Mouse (Mus musculus) limb, embryonic 15.5 days (tissue): ENCODE results near the gene Sars2. TPM values are rescaled to one million over a fixed set of nuclear protein-coding genes. Genes with fewer than 3 reads are reported as not detected.
A peak's percentile ranks its signal among the peaks of the same experiment; 100 is the strongest.

Source experiments
- ATAC-seq: fragments of 200-750 bp; cut with Nextera tagmentation; 2 replicates; pipeline ENCODE4 v1.8.0; 2017; ENCODE audit warnings: low read depth, moderate TSS enrichment; ENCODE audit not compliant: insufficient number of reproducible peaks, low FRiP score, low TSS enrichment
- H3K27ac ChIP-seq: fragments of 300-500 bp; sonication (generic); 2 replicates; pipeline ENCODE4 v1.5.1; 2015; ENCODE audit warnings: moderate library complexity, mild to moderate bottlenecking, inconsistent platforms
- H3K27me3 ChIP-seq: fragments of 300-500 bp; sonication (generic); 2 replicates; pipeline ENCODE4 v1.6.1; 2015; ENCODE audit warnings: inconsistent platforms
- H3K36me3 ChIP-seq: fragments of 300-500 bp; sonication (generic); 2 replicates; pipeline ENCODE4 v1.6.1; 2015; ENCODE audit warnings: inconsistent platforms
- H3K4me1 ChIP-seq: fragments of 300-500 bp; sonication (generic); 2 replicates; pipeline ENCODE4 v1.6.1; 2015; ENCODE audit warnings: inconsistent platforms
- H3K4me2 ChIP-seq: fragments of 300-500 bp; sonication (generic); 2 replicates; pipeline ENCODE4 v1.6.1; 2015; ENCODE audit warnings: mild to moderate bottlenecking, inconsistent platforms
- H3K4me3 ChIP-seq: fragments of 300-500 bp; sonication (generic); 2 replicates; pipeline ENCODE4 v1.5.1; 2015; ENCODE audit warnings: mild to moderate bottlenecking, inconsistent platforms
- H3K9ac ChIP-seq: fragments of 300-500 bp; sonication (generic); 2 replicates; pipeline ENCODE4 v1.6.1; 2015; ENCODE audit warnings: inconsistent platforms
- H3K9me3 ChIP-seq: fragments of 300-500 bp; sonication (generic); 2 replicates; pipeline ENCODE4 v1.6.1; 2016; ENCODE audit warnings: inconsistent platforms
- WGBS: fragments of 180-500 bp; shearing (Covaris S2); methylation state at CpG from one replicate; pipeline ENCODE4 v1.1.7; 2015; 5-methylcytosine and 5-hydroxymethylcytosine counted together
- polyA plus RNA-seq: library from polyadenylated mRNA; unstranded; fragments of >200 nt; fragmentation: Nextera tagmentation; extraction: Ambion mirVana; gene quantifications from 2 replicates; pipeline ENCODE4 v1.2.1, GENCODE M21; 2015

Sars2 gene
- polyA plus RNA-seq, 1 experiment from 2014 or later: 20.1 TPM

GRCm38 (mm10) chr7:28785161-28785560 is 43.4 kb downstream of the Sars2 start:
- Histone ChIP-seq H3K36me3 (peaks cover 53% of the 10 kb centered on the region), H3K27ac (no peak overlapping the region)
- WGBS: 67% methylated on average over 5 of the region's 5 CpGs

GRCm38 (mm10) chr7:28787884-28788283 is 46.1 kb downstream of the Sars2 start:
- 88% methylated on average over 9 of the region's 9 CpGs for WGBS
- Histone ChIP-seq H3K4me2 (no peak overlapping the region), H3K9me3 (no peaks in the 10 kb centered on the region), H3K4me3 (no peak overlapping the region), H3K4me1 (peaks cover 27% of the 10 kb centered on the region), H3K27me3 (no peaks in the 10 kb centered on the region), H3K9ac (no peak overlapping the region), H3K27ac (no peak overlapping the region; the same call in 1 of the 2 replicates), H3K36me3 (peaks cover 42% of the 10 kb centered on the region)
- ATAC-seq: no peak

More at GRCm38 (mm10) chr7:28785161-28785560, 43.4 kb downstream of the Sars2 start:
- no peak for ATAC-seq
- Histone ChIP-seq H3K4me1 (peaks cover 25% of the 10 kb centered on the region), H3K4me2 (no peak overlapping the region), H3K9ac (no peak overlapping the region), H3K9me3 (no peaks in the 10 kb centered on the region), H3K4me3 (no peak overlapping the region), H3K27me3 (no peaks in the 10 kb centered on the region)

GRCm38 (mm10) chr7:28788307-28789195 is 46.8 kb downstream of the Sars2 start, which contains the start of gene Rinl:
Rinl (plus strand) TSS chr7:28788969.
- H3K9ac ChIP-seq: no peak within 1 kb of the TSS
- peak within 1 kb of the TSS; percentile 40 for H3K27ac ChIP-seq
- no peaks in the 10 kb centered on the region for H3K9me3 ChIP-seq
- H3K36me3 ChIP-seq: peaks cover 39% of the 10 kb centered on the region
- H3K4me2 ChIP-seq: no peak within 1 kb of the TSS
- no peaks in the 10 kb centered on the region for H3K27me3 ChIP-seq
- WGBS: 53% methylated on average over 5 of the region's 5 CpGs
- H3K4me1 ChIP-seq: peaks cover 27% of the 10 kb centered on the region
- ATAC-seq: no peak
- no peak within 1 kb of the TSS for H3K4me3 ChIP-seq

- Histone ChIP-seq H3K9ac (no peak overlapping the region), H3K4me3 (no peak overlapping the region), H3K9me3 (no peaks in the 10 kb centered on the region), H3K4me1 (peaks cover 27% of the 10 kb centered on the region), H3K27ac (peak overlapping the region; percentile 40), H3K36me3 (peaks cover 32% of the 10 kb centered on the region), H3K27me3 (no peaks in the 10 kb centered on the region), H3K4me2 (no peak overlapping the region)
- ATAC-seq: no peak
- WGBS: 42% methylated on average over 3 of the region's 3 CpGs
Measured at GRCm38 (mm10) chr7:28789235-28789634, 47.4 kb downstream of the Sars2 start.

DNA sequence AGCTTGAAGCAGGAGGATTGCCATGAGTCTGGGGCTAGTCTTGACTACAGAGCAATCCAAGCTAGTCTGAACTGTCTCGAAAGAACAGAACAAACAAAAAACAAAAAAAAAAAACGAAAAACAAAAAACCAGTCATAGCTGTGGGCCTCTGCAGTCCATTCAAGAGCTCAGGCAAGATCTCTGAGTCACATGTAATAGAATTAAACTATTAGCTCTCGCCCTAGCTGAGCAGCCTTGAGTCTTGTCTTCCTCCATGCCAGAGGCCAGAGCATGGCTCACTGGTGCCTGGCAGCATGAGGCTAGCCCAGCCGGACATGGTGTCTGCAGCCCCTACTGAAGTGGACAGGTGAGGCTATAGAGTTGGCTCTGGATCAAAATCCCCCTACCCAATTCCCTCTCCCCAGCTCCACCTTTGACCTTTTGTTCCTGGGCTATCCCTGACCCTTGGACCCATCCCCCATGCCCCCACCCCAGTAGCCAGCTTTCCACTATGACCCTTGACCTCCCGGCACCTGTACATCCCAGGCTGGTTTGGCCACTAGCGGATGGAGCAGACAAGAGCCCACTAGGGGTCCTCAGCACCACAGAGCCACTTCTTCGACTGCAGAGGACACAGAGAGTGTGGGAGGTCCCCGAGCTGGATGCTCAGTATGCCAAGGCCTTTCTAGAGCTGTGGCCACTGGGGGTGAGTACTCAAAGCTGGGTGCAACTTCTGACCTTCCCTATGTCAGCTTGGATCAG is 48.4 kb downstream of the Sars2 start:
- Histone ChIP-seq H3K4me1 (peaks cover 27% of the 10 kb centered on the region), H3K27ac (peak overlapping the region; percentile 40)
- 54% methylated on average over 8 of the region's 8 CpGs for WGBS

DNA sequence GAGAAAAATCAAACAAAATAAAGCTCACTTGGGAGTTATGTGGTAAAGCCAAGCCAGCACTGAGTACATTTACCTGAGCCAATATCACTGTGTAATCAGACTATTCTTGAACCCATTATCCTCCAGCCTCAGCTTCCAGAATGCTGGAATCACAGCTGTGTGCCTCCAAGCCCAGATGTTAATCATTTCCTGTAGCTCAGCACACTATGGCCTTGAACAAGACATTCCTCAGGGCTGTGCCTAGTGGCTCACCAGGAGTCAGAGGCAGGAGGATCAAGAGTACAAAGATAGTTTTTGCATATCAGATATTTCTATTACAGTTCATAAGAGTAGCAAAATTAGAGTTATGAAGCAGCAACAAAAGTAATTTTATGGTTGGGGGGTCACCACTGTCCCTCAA is 49.9 kb downstream of the Sars2 start:
- Histone ChIP-seq H3K36me3 (peaks cover 13% of the 10 kb centered on the region), H3K9ac (no peak overlapping the region), H3K4me3 (no peak overlapping the region), H3K4me1 (peaks cover 35% of the 10 kb centered on the region), H3K9me3 (no peaks in the 10 kb centered on the region), H3K4me2 (no peak overlapping the region), H3K27me3 (no peaks in the 10 kb centered on the region), H3K27ac (no peak overlapping the region)
- ATAC-seq: no peak

More for the DNA sequence above, 48.4 kb downstream of the Sars2 start:
- Histone ChIP-seq H3K9ac (no peak overlapping the region), H3K4me3 (no peak overlapping the region), H3K9me3 (no peaks in the 10 kb centered on the region), H3K36me3 (peaks cover 25% of the 10 kb centered on the region), H3K27me3 (no peaks in the 10 kb centered on the region), H3K4me2 (no peak overlapping the region)
- ATAC-seq: no peak

- no peaks in the 10 kb centered on the region for H3K9me3 ChIP-seq
- no peak overlapping the region for H3K9ac ChIP-seq
- H3K27me3 ChIP-seq: no peaks in the 10 kb centered on the region
- peaks cover 4% of the 10 kb centered on the region for H3K36me3 ChIP-seq
- no peak overlapping the region for H3K4me3 ChIP-seq
- H3K4me1 ChIP-seq: peaks cover 39% of the 10 kb centered on the region
- no peak overlapping the region for H3K4me2 ChIP-seq
- no peak overlapping the region for H3K27ac ChIP-seq
- WGBS: 76% methylated on average over 14 of the region's 14 CpGs
- ATAC-seq: no peak
Measured at GRCm38 (mm10) chr7:28792391-28793185, 50.8 kb downstream of the Sars2 start.

DNA sequence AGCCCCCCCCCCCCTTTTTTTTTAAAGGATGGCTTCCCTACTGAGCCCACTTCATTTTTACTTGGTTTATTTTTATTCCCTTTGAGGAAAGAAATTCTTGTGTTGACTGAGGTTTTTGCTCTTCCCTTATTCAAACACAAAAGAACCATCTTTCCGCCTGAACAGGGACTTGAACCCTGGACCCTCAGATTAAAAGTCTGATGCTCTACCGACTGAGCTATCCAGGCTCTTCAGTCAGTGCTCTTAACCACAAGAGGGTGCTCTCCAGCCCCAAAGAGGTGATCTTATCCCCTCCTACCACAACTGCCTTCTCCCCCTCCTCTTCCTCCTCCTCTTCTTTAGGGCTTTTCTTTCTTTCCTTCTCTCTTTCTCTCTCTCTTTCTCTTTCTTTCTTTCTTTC is 52.0 kb downstream of the Sars2 start:
- no peak for ATAC-seq
- WGBS: 39% methylated on average over 2 of the region's 2 CpGs
- Histone ChIP-seq H3K9me3 (no peaks in the 10 kb centered on the region), H3K9ac (no peak overlapping the region), H3K27ac (no peak overlapping the region), H3K4me2 (no peak overlapping the region), H3K36me3 (no peaks in the 10 kb centered on the region), H3K4me1 (peaks cover 32% of the 10 kb centered on the region), H3K4me3 (no peak overlapping the region), H3K27me3 (no peaks in the 10 kb centered on the region)

DNA sequence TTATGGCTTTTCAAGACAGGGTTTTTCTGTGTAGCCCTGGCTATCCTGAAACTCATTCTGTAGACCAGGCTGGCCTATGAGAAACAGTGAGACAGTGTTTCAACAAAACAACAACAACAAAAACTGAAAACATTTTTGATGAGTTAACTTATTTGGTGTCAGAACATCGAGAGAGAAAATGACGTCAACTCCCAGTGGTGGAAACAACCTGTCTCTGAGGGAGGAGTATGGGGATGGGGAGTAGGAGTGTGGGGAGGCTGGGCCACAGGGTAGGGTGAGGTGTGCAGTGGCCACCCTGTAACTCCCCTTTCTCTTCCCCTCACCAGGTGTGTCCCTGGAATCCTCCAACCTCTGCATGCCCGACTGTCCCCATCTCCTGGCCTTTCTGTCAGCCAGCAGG is 52.7 kb downstream of the Sars2 start:
- H3K4me3 ChIP-seq: no peak overlapping the region
- ATAC-seq: no peak
- no peaks in the 10 kb centered on the region for H3K27me3 ChIP-seq
- H3K9ac ChIP-seq: no peak overlapping the region
- no peak overlapping the region for H3K27ac ChIP-seq
- H3K36me3 ChIP-seq: no peaks in the 10 kb centered on the region
- no peaks in the 10 kb centered on the region for H3K9me3 ChIP-seq
- no peak overlapping the region for H3K4me2 ChIP-seq
- 86% methylated on average over 3 of the region's 3 CpGs for WGBS
- peaks cover 26% of the 10 kb centered on the region for H3K4me1 ChIP-seq

GRCm38 (mm10) chr7:28795832-28796231 is 54.0 kb downstream of the Sars2 start:
- Histone ChIP-seq H3K4me2 (no peak overlapping the region), H3K4me1 (peaks cover 16% of the 10 kb centered on the region), H3K4me3 (no peak overlapping the region), H3K27ac (0 out of 2 replicates have a peak overlapping the region, but pooled peaks have one; percentile 13), H3K9ac (no peak overlapping the region), H3K36me3 (no peaks in the 10 kb centered on the region), H3K9me3 (no peaks in the 10 kb centered on the region), H3K27me3 (no peaks in the 10 kb centered on the region)
- ATAC-seq: no peak
- WGBS: 73% methylated on average over 15 of the region's 15 CpGs

DNA sequence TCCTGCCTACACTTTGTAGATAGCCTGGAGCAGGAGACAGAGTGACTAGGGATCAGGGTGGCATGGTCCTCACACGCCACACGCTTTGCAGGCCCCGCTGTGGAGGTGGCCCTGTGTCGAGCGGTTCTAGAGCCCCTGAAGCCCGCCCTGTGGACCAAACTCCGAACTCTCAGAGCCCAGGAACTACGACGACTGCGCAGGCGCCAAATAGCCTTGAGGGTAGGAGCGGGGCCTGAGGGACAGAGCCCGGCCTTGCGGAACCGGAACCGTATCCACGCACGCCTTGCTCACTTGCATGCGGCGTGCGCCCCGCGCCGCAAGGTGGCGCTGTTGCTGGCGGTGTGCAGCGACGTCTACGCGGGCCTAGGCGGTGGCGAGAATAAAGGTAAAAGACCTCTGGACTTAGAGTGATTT is 54.8 kb downstream of the Sars2 start:
- WGBS: 17% methylated on average over 32 of the region's 32 CpGs
- peak overlapping the region; percentile 21 for H3K4me3 ChIP-seq
- peak overlapping the region; percentile 36 for H3K4me2 ChIP-seq
- peak; percentile 12; the same call in 1 of the 2 replicates for ATAC-seq
- H3K27ac ChIP-seq: peak overlapping the region; percentile 67
- H3K36me3 ChIP-seq: no peaks in the 10 kb centered on the region
- H3K27me3 ChIP-seq: no peaks in the 10 kb centered on the region
- peak overlapping the region; percentile 42 for H3K9ac ChIP-seq
- no peaks in the 10 kb centered on the region for H3K9me3 ChIP-seq
- H3K4me1 ChIP-seq: peaks cover 18% of the 10 kb centered on the region
